Mouse (Mus musculus) ES-E14 (cell line): ENCODE data around the gene Sh3tc1. TPM values are rescaled to one million over a fixed set of nuclear protein-coding genes. Genes with fewer than 3 reads are reported as not detected.

Experiments used
- DNase-seq: peaks from one replicate; pipeline ENCODE4 v3.0.0-alpha.2; 2013; ENCODE audit warnings: low read depth, low spot score
- H3K27ac ChIP-seq: 2 replicates; pipeline ENCODE4 v1.5.1; 2012; ENCODE audit warnings: low read depth, mild to moderate bottlenecking, low read length, moderate library complexity, mixed read lengths; ENCODE audit not compliant: poor library complexity, insufficient read depth, severe bottlenecking
- H3K36me3 ChIP-seq: 2 replicates; pipeline ENCODE4 v1.6.1; 2012; ENCODE audit warnings: mild to moderate bottlenecking, low read length, moderate library complexity, mixed read lengths; ENCODE audit not compliant: control insufficient read depth, poor library complexity, insufficient read depth, severe bottlenecking
- H3K4me1 ChIP-seq, 2 experiments: fragments of 150-350 bp in 1 of 2; sonication (generic) in 1 of 2; 2 replicates each; pipeline ENCODE4 v1.6.1; 2012; ENCODE audit warnings: low read length in 2 of 2, mild to moderate bottlenecking in 1 of 2, mixed read lengths in 1 of 2; ENCODE audit not compliant: control insufficient read depth in 2 of 2, insufficient read depth in 2 of 2, poor library complexity in 1 of 2
- H3K4me3 ChIP-seq, 2 experiments: fragments of 150-350 bp in 1 of 2; sonication (generic) in 1 of 2; 2 replicates each; pipeline ENCODE4 v1.5.1; 2012; ENCODE audit warnings: low read length in 2 of 2, low read depth in 1 of 2, mild to moderate bottlenecking in 1 of 2, mixed read lengths in 1 of 2; ENCODE audit not compliant: insufficient read depth in 1 of 2, poor library complexity in 1 of 2, severe bottlenecking in 1 of 2
- H3K9ac ChIP-seq: 2 replicates; pipeline ENCODE4 v1.6.1; 2012; ENCODE audit warnings: low read depth, mild to moderate bottlenecking, low read length, mixed read lengths; ENCODE audit not compliant: poor library complexity, insufficient read depth, severe bottlenecking
- H3K9me3 ChIP-seq: fragments of 150-350 bp; sonication (generic); 2 replicates; pipeline ENCODE4 v1.6.1; 2012; ENCODE audit warnings: low read depth, mild to moderate bottlenecking, low read length; ENCODE audit not compliant: control insufficient read depth, insufficient read depth
- CHD2 ChIP-seq: IDR thresholded peaks from 2 replicates; pipeline ENCODE4 v1.6.1; 2014; ENCODE audit warnings: mild to moderate bottlenecking, low read depth, low read length, inconsistent platforms
- HCFC1 ChIP-seq: IDR thresholded peaks from 2 replicates; pipeline ENCODE4 v1.6.1; 2012; ENCODE audit warnings: low read length, inconsistent platforms, borderline replicate concordance; ENCODE audit not compliant: insufficient read depth
- MAFK ChIP-seq: IDR thresholded peaks from 2 replicates; pipeline ENCODE4 v1.6.1; 2014; ENCODE audit warnings: mild to moderate bottlenecking, low read depth, low read length, inconsistent platforms; ENCODE audit not compliant: insufficient read depth
- ZC3H11A ChIP-seq: IDR thresholded peaks from 2 replicates; pipeline ENCODE4 v1.6.1; 2012; ENCODE audit warnings: low read depth, mild to moderate bottlenecking, inconsistent platforms, low read length, borderline replicate concordance
- ZNF384 ChIP-seq: IDR thresholded peaks from 2 replicates; pipeline ENCODE4 v1.6.1; 2012; ENCODE audit warnings: low read depth, low read length, inconsistent platforms
- in situ Hi-C, 2 experiments: fragments of 600-800 bp; cut with MboI; formaldehyde crosslinking; loops; one replicate each; pipeline ENCODE4 v1.15.1; 2025; ENCODE audit warnings: low sequenced_read_pairs in 2 of 2, inconsistent platforms in 1 of 2; ENCODE audit not compliant: unreplicated experiment in 2 of 2
- total RNA-seq: library from RNA; depleted of rRNA; stranded (reverse); fragments of 300-350 nt; gene quantifications from 2 replicates; pipeline ENCODE4 v1.2.3, GENCODE M21; 2012

Sh3tc1 gene
- total RNA-seq, 1 experiment, result 5.9 TPM

DNA sequence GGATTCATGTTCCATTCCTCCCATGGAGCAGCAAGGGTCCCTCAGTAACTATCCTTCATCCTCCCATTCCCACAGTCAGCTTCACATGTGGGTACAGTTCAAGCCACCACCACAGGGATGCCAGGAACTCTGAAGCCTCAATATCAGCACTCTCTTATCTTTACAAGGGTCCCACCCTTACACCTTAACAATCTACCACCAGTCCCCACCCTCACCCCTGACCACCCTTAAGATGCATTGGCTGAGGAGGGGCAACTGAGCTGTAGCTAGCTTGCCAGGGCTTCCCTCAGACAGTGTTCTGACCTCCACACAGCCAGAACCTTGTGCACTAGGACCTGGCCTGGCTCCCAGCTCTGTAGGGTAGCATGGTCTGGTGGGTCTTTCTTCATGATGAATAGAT, 20.4 kb downstream of the Sh3tc1 start:
- no peak overlapping the region for H3K27ac ChIP-seq
- in situ Hi-C loops, result loop anchor here in 1 of 2 experiments (10.0 kb wide), 1 partner anchor 125 kb away; no protein-coding TSS in a partner anchor
- no peak overlapping the region for H3K9ac ChIP-seq
- no peak for TF ChIP-seq MAFK
- DNase-seq, result no peak
- H3K4me3 ChIP-seq, result no peak overlapping the region
- H3K36me3 ChIP-seq, result peaks cover 4% of the 10 kb centered on the region; the same call in 1 of the 2 replicates
- peaks cover 5 to 46% of the 10 kb centered on the region in 2 experiments for H3K4me1 ChIP-seq
- no peaks in the 10 kb centered on the region for H3K9me3 ChIP-seq

DNA sequence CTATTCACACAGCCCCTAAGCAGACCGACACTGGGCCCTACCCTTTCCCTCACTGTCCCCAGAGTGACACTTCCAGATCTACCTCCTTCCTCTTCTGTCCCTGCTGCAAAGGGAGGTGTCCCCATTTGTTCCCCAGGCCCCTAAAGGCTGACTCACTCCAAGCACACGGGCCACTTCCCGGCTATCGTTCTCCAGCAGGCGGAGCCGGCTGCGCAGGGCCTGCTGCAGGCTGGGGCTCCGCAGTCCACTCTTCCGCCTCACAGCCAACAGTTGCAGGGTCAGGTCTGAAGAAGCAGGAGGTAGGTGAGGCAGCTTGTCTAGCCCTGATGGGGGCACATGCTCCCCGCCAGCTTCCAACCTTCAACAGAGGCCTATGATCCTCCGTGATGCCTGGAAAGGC, 21.0 kb downstream of the Sh3tc1 start:
- H3K4me1 ChIP-seq, result peaks cover 5 to 44% of the 10 kb centered on the region in 2 experiments
- H3K27ac ChIP-seq, result no peak overlapping the region
- peaks cover 4% of the 10 kb centered on the region; the same call in 1 of the 2 replicates for H3K36me3 ChIP-seq
- TF ChIP-seq CHD2 (no peak), ZNF384 (no peak), HCFC1 (no peak), ZC3H11A (no peak), MAFK (no peak)
- H3K4me3 ChIP-seq, result no peak overlapping the region
- no peaks in the 10 kb centered on the region for H3K9me3 ChIP-seq
- no peak for DNase-seq
- in situ Hi-C loops, result loop anchor here in 1 of 2 experiments (10.0 kb wide), 1 partner anchor 124 kb away; no protein-coding TSS in a partner anchor
- H3K9ac ChIP-seq, result no peak overlapping the region; the same call in 1 of the 2 replicates

DNA sequence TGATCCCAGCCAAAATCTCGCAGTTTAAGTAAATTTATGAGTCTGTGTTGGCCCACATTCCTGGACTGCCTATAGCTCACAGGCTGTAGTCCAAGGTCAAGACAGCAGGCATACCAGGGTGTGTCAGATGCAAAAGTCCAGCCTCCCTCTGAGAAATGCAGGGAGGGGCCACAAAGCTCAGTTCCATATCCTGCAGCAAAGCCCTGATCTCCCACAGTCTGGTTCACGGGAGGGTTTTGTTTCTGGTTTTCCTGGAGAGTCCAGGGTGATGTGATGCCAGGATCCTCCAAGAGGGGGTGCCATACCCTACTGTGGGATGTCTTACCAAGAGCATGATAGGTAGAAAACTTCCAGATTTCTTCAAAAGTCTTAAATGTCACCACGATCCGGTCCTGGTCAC, 21.8 kb downstream of the Sh3tc1 start:
- Histone ChIP-seq H3K9ac (no peak overlapping the region; the same call in 1 of the 2 replicates), H3K36me3 (peaks cover 4% of the 10 kb centered on the region; the same call in 1 of the 2 replicates), H3K9me3 (no peaks in the 10 kb centered on the region), H3K27ac (no peak overlapping the region; the same call in 1 of the 2 replicates), H3K4me1 (peaks cover 5 to 38% of the 10 kb centered on the region in 2 experiments), H3K4me3 (no peak overlapping the region)
- in situ Hi-C loops, result loop anchor here in 1 of 2 experiments (10.0 kb wide), 1 partner anchor 123 kb away; no protein-coding TSS in a partner anchor
- peak; percentile 94 for DNase-seq
- no peak for TF ChIP-seq ZC3H11A
- TF ChIP-seq MAFK, result no peak
- no peak for TF ChIP-seq ZNF384
- TF ChIP-seq HCFC1, result no peak

- H3K4me1 ChIP-seq, result peaks cover 3 to 37% of the 10 kb centered on the region in 2 experiments
- H3K27ac ChIP-seq, result no peak overlapping the region; the same call in 1 of the 2 replicates
- H3K4me3 ChIP-seq, result no peak overlapping the region
- in situ Hi-C loops, result loop anchor here in 1 of 2 experiments (10.0 kb wide), 1 partner anchor 123 kb away; no protein-coding TSS in a partner anchor
- peaks cover 4% of the 10 kb centered on the region; the same call in 1 of the 2 replicates for H3K36me3 ChIP-seq
- no peak overlapping the region; the same call in 1 of the 2 replicates for H3K9ac ChIP-seq
- no peaks in the 10 kb centered on the region for H3K9me3 ChIP-seq
- no peak for DNase-seq
- TF ChIP-seq ZNF384 (no peak), ZC3H11A (no peak), HCFC1 (no peak), MAFK (no peak), CHD2 (no peak)
Observed at GRCm38 (mm10) chr5:35717455-35717854, 22.3 kb downstream of the Sh3tc1 start.
